Mouse (Mus musculus): ENCODE data around the gene Dhx33. TPM values are rescaled to one million over a fixed set of nuclear protein-coding genes. Genes with fewer than 3 reads are reported as not detected.

Dhx33 gene
- total and polyA plus RNA-seq, 2 experiments: 7.8 to 22.0 TPM

DNA sequence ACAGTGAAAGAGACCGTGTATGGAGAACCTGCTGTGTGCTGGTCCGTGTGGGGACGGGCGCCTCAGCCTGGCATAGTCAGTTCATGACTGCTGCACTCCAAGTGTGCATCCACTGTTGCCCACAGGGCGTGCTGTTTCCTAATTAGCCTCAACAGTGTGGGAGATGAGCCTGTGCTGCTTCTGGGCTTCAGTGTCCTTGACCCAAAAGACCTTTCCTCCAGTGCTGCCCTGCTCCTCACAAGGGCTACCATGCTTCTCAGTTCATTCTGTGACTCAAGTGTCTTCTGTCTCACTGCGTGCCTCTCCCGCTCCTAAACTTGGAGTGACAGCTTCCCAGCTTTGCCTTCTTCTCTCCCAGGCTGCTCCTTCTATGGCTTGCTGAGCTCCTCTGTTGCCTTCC, 68.9 kb downstream of the Dhx33 start:
- Histone ChIP-seq H3K4me3 (ENCODE audit: insufficient read depth, low read depth, low read length) (no peak overlapping the region), H3K4me1 (ENCODE audit: control insufficient read depth, insufficient read depth, low read length) (no peaks in the 10 kb centered on the region), H3K9ac (ENCODE audit: low read depth, low read length) (no peak overlapping the region), H3K27ac (replicated peaks; ENCODE audit: insufficient read depth, low read depth, low read length) (no peak overlapping the region), H3K36me3 (ENCODE audit: control insufficient read depth, insufficient read depth, low read length) (peaks cover 67% of the 10 kb centered on the region), H3K79me2 (ENCODE audit: control insufficient read depth, insufficient read depth, low read length) (no peaks in the 10 kb centered on the region), H3K27me3 (ENCODE audit: control insufficient read depth, insufficient read depth, low read length) (no peaks in the 10 kb centered on the region)
- TF ChIP-seq CTCF (IDR thresholded peaks at IDR 0.05; ENCODE audit: low read depth, low read length) (no peak), POLR2A (IDR thresholded peaks at IDR 0.05; ENCODE audit: extremely low read depth, insufficient read depth, low read length) (no peak)
- DNase-seq (ENCODE audit: extremely low read depth, low read depth, low spot score): no peak
- WGBS: 96% methylated on average over 7 of the region's 7 CpGs

Other genes with a start within 250 kb of the Dhx33 start
- gene Zfp3, start 240.2 kb downstream of the Dhx33 start, total RNA-seq (2014; rRNA removed): 1.8 and 1.9 TPM in 2 replicates
- gene Zfp3, start 240.2 kb downstream of the Dhx33 start, polyA plus RNA-seq (2012; rRNA removed): 0.47 and 0.87 TPM in 2 replicates
- 1.7 and 1.9 TPM in 2 replicates for gene Scimp, start 191.9 kb downstream of the Dhx33 start, total RNA-seq (2014; rRNA removed)
- 0.93 and 2.0 TPM in 2 replicates for gene Scimp, start 191.9 kb downstream of the Dhx33 start, polyA plus RNA-seq (2012; rRNA removed)
- gene Rabep1, start 159.7 kb downstream of the Dhx33 start, total RNA-seq (2014; rRNA removed): 27.9 and 29.1 TPM in 2 replicates
- 3.3 and 3.5 TPM in 2 replicates for gene Rabep1, start 159.7 kb downstream of the Dhx33 start, polyA plus RNA-seq (2012; rRNA removed)
- gene Nup88, start 34.5 kb downstream of the Dhx33 start, total RNA-seq (2014; rRNA removed): 26.9 and 28.9 TPM in 2 replicates
- 11.6 and 14.3 TPM in 2 replicates for gene Nup88, start 34.5 kb downstream of the Dhx33 start, polyA plus RNA-seq (2012; rRNA removed)
- gene Rpain, start 34.2 kb downstream of the Dhx33 start, total RNA-seq (2014; rRNA removed): 48.1 and 51.5 TPM in 2 replicates
- gene Rpain, start 34.2 kb downstream of the Dhx33 start, polyA plus RNA-seq (2012; rRNA removed): 32.5 and 38.5 TPM in 2 replicates
- 39.0 and 51.7 TPM in 2 replicates for gene C1qbp, start 21.4 kb downstream of the Dhx33 start, total RNA-seq (2014; rRNA removed)
- 128 and 152 TPM in 2 replicates for gene C1qbp, start 21.4 kb downstream of the Dhx33 start, polyA plus RNA-seq (2012; rRNA removed)
- gene Mis12, start 15.2 kb upstream of the Dhx33 start, total RNA-seq (2014; rRNA removed): 7.8 and 9.7 TPM in 2 replicates
- gene Mis12, start 15.2 kb upstream of the Dhx33 start, polyA plus RNA-seq (2012; rRNA removed): 2.7 and 3.0 TPM in 2 replicates
- gene Derl2, start 15.4 kb upstream of the Dhx33 start, total RNA-seq (2014; rRNA removed): 56.4 and 59.0 TPM in 2 replicates
- gene Derl2, start 15.4 kb upstream of the Dhx33 start, polyA plus RNA-seq (2012; rRNA removed): 49.4 and 58.5 TPM in 2 replicates
- gene 6330403K07Rik, start 29.1 kb upstream of the Dhx33 start, total RNA-seq (2014; rRNA removed): 0.20 TPM in 1 of 2 replicates, not detected in the other
- gene 6330403K07Rik, start 29.1 kb upstream of the Dhx33 start, polyA plus RNA-seq (2012; rRNA removed): not detected in 2 replicates
- 0.09 and 0.20 TPM in 2 replicates for gene Nlrp1a, start 140.3 kb upstream of the Dhx33 start, total RNA-seq (2014; rRNA removed)
- 0.04 TPM in 1 of 2 replicates, not detected in the other for gene Nlrp1a, start 140.3 kb upstream of the Dhx33 start, polyA plus RNA-seq (2012; rRNA removed)
- gene Nlrp1b, start 226.3 kb upstream of the Dhx33 start, total RNA-seq (2014; rRNA removed): 0.46 and 0.67 TPM in 2 replicates
- 0.07 and 0.18 TPM in 2 replicates for gene Nlrp1b, start 226.3 kb upstream of the Dhx33 start, polyA plus RNA-seq (2012; rRNA removed)

Data from liver, adult 2 months (tissue).